In the genomic region with DNA sequence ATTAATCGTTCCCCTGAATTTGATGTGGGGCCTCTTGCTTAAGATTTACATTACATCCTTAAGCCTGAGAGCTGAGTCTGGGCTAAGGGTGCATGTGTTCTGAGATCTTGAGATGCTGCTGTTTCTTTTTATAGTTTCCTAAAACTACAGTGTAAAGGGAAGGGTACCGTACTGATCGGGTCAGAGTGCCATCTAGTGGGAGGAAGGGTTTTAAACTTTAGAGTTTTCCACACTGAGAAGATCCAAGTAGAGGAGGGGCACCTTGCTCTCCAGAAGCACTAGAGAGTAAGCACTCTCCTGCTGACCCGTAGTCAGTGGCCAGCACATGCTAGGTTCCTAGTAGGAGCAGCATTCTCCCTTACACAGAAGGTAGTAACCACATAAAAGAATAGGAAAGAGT, we compare ENCODE assay signal across 9 mouse cellular contexts. TPM values are rescaled to one million over a fixed set of nuclear protein-coding genes. Genes with fewer than 3 reads are reported as not detected.
DNase-seq lines count a peak whose midpoint lies in the region; ATAC-seq and TF ChIP-seq lines count a peak whose summit lies in the region.
"Had no signal": no experiment of that assay in that cellular context is flagged by ENCODE, and none has a peak within 500 bp of the region (broad histone marks: within the 10 kb centered on the region; RNA-seq: fewer than 3 reads in every experiment).

No protein-coding gene starts in this region.

- no peak overlapping the region for H3K4me3 ChIP-seq in kidney, embryonic 14.5 days (ENCODE audit: low read length)
- no peak overlapping the region for H3K4me3 ChIP-seq in kidney, embryonic 15.5 days (replicated peaks)
- H3K4me3 ChIP-seq in E14TG2a.4 (replicated peaks; ENCODE audit: low read length): no peak overlapping the region
- no peak overlapping the region for H3K4me3 ChIP-seq in hindbrain, embryonic 14.5 days (replicated peaks; ENCODE audit: low read length)
- H3K4me3 ChIP-seq: heart, embryonic 15.5 days; limb, embryonic 15.5 days had no signal

- no peak overlapping the region for H3K4me2 ChIP-seq in kidney, embryonic 14.5 days (replicated peaks; ENCODE audit: low read depth, low read length)
- H3K4me2 ChIP-seq in kidney, embryonic 15.5 days: no peak overlapping the region
- no peak overlapping the region for H3K4me2 ChIP-seq in hindbrain, embryonic 14.5 days (replicated peaks)
- H3K4me2 ChIP-seq: heart, embryonic 15.5 days; limb, embryonic 15.5 days had no signal

- no peaks in the 10 kb centered on the region for H3K4me1 ChIP-seq in kidney, embryonic 14.5 days (ENCODE audit: control insufficient read depth, insufficient read depth, low read length)
- peaks cover 4% of the 10 kb centered on the region; the same call in 1 of the 2 replicates for H3K4me1 ChIP-seq in kidney, embryonic 15.5 days
- H3K4me1 ChIP-seq in E14TG2a.4 (replicated peaks; ENCODE audit: low read depth, low read length): peaks cover 5% of the 10 kb centered on the region
- H3K4me1 ChIP-seq in hindbrain, embryonic 14.5 days (replicated peaks; ENCODE audit: control insufficient read depth, insufficient read depth, low read length): no peaks in the 10 kb centered on the region
- H3K4me1 ChIP-seq: heart, embryonic 15.5 days; limb, embryonic 15.5 days had no signal

- H3K27ac ChIP-seq in kidney, embryonic 14.5 days (ENCODE audit: low read depth, low read length): no peak overlapping the region
- H3K27ac ChIP-seq in kidney, embryonic 15.5 days: no peak overlapping the region
- no peak overlapping the region for H3K27ac ChIP-seq in hindbrain, embryonic 14.5 days
- H3K27ac ChIP-seq: heart, embryonic 15.5 days; limb, embryonic 15.5 days had no signal

- peak; percentile 22; the same call in 1 of the 2 replicates for TF ChIP-seq CTCF in E14TG2a.4 (conservative IDR thresholded peaks at IDR 0.05; ENCODE audit: low read length)

- peak; percentile 32; the same call in 1 of the 2 replicates for ATAC-seq in kidney, embryonic 14.5 days (ENCODE audit: low FRiP score, low TSS enrichment)
- no peak; the same call in 1 of the 2 replicates for ATAC-seq in kidney, embryonic 15.5 days (replicated peaks; ENCODE audit: low FRiP score)
- ATAC-seq in hindbrain, embryonic 14.5 days (ENCODE audit: low FRiP score): no peak; the same call in 1 of the 2 replicates

- peaks cover 29% of the 10 kb centered on the region for H3K36me3 ChIP-seq in kidney, embryonic 14.5 days (ENCODE audit: control insufficient read depth, insufficient read depth, low read length)
- H3K36me3 ChIP-seq in kidney, embryonic 15.5 days: peaks cover 59% of the 10 kb centered on the region
- H3K36me3 ChIP-seq in E14TG2a.4 (ENCODE audit: insufficient read depth, low read length): peaks cover 82% of the 10 kb centered on the region
- H3K36me3 ChIP-seq in hindbrain, embryonic 14.5 days (replicated peaks; ENCODE audit: control insufficient read depth, insufficient read depth): peaks cover 20% of the 10 kb centered on the region

- DNase-seq in 416B (ENCODE audit: low read depth): peak; percentile 33
- peak; percentile 60 for DNase-seq in hindbrain, embryonic 14.5 days (ENCODE audit: low spot score)
- DNase-seq in urinary bladder, postnatal 36 days (ENCODE audit: low spot score in 2 of 2): no peak
- no peak for DNase-seq in spleen, postnatal 10 days (ENCODE audit: low spot score in 2 of 2)

- no peak overlapping the region for H3K9ac ChIP-seq in kidney, embryonic 14.5 days (ENCODE audit: low read depth, low read length)
- H3K9ac ChIP-seq in kidney, embryonic 15.5 days: no peak overlapping the region
- H3K9ac ChIP-seq in hindbrain, embryonic 14.5 days: no peak overlapping the region
- H3K9ac ChIP-seq: heart, embryonic 15.5 days; limb, embryonic 15.5 days had no signal

- H3K27me3 ChIP-seq in kidney, embryonic 14.5 days (ENCODE audit: control insufficient read depth, insufficient read depth, low read length): no peaks in the 10 kb centered on the region
- H3K27me3 ChIP-seq in kidney, embryonic 15.5 days: no peaks in the 10 kb centered on the region
- no peaks in the 10 kb centered on the region for H3K27me3 ChIP-seq in E14TG2a.4 (ENCODE audit: insufficient read depth, low read length)
- no peaks in the 10 kb centered on the region for H3K27me3 ChIP-seq in hindbrain, embryonic 14.5 days (ENCODE audit: control insufficient read depth, insufficient read depth, low read length)
- H3K27me3 ChIP-seq: heart, embryonic 15.5 days; limb, embryonic 15.5 days had no signal

- no peaks in the 10 kb centered on the region for H3K9me3 ChIP-seq in kidney, embryonic 14.5 days (ENCODE audit: control insufficient read depth, low read length)
- no peaks in the 10 kb centered on the region for H3K9me3 ChIP-seq in kidney, embryonic 15.5 days (replicated peaks)
- H3K9me3 ChIP-seq in E14TG2a.4 (ENCODE audit: low read length): no peaks in the 10 kb centered on the region
- H3K9me3 ChIP-seq in hindbrain, embryonic 14.5 days (ENCODE audit: control insufficient read depth, low read length): 0 out of 2 replicates have a peak, but pooled peaks cover 4% of the 10 kb centered on the region
- H3K9me3 ChIP-seq: heart, embryonic 15.5 days; limb, embryonic 15.5 days had no signal

- WGBS in kidney, embryonic 14.5 days: 49% methylated on average over 4 of the region's 4 CpGs
- 51% methylated on average over 4 of the region's 4 CpGs for WGBS in kidney, embryonic 15.5 days
- 68% methylated on average over 4 of the region's 4 CpGs for WGBS in hindbrain, embryonic 14.5 days

RNA-seq across cellular contexts. Expression of a gene that starts 33.2 kb away (rescaled TPM):
- 65.0 and 82.8 TPM in 2 replicates for polyA plus RNA-seq in kidney, embryonic 14.5 days (2014; fragmentation: Nextera tagmentation; extraction: Ambion mirVana)
- 62.5 and 65.8 TPM in 2 replicates for polyA plus RNA-seq in kidney, embryonic 15.5 days (2015; fragmentation: Nextera tagmentation; extraction: Ambion mirVana)
- 51.2 and 57.0 TPM in 2 replicates for polyA plus RNA-seq in hindbrain, embryonic 14.5 days (2014; fragmentation: Nextera tagmentation; extraction: Ambion mirVana)

RNA-seq across cellular contexts. Expression of a gene that starts 52.4 kb away (rescaled TPM):
- polyA plus RNA-seq in kidney, embryonic 14.5 days (2014; fragmentation: Nextera tagmentation; extraction: Ambion mirVana): 6.5 and 6.8 TPM in 2 replicates
- 8.3 and 8.6 TPM in 2 replicates for polyA plus RNA-seq in kidney, embryonic 15.5 days (2015; fragmentation: Nextera tagmentation; extraction: Ambion mirVana)
- polyA plus RNA-seq in hindbrain, embryonic 14.5 days (2014; fragmentation: Nextera tagmentation; extraction: Ambion mirVana): 3.0 and 3.5 TPM in 2 replicates

Comparison
In these comparisons a context has a peak if more than half of its experiments do, and no peak if none do; other contexts are left out.
1. DNase-seq: peak in 416B (single experiment) and hindbrain, embryonic 14.5 days (single experiment); none in urinary bladder, postnatal 36 days (0 of 2) and spleen, postnatal 10 days (0 of 2).